Mouse (Mus musculus): Measurements from ENCODE around the gene Tead1. TPM values are rescaled to one million over a fixed set of nuclear protein-coding genes. Genes with fewer than 3 reads are reported as not detected.

Gene Tead1
- 55.9 and 73.4 TPM in 2 replicates for total RNA-seq (2021)
- long read RNA-seq, partial matches to known transcripts, result 1 of 2 reads
- long read RNA-seq, other reads (novel, unspliced or antisense), result 1 of 2 reads

- DNase-seq, result peak; percentile 100
These were observed at the start of gene Tead1 for GRCm38 (mm10) chr7:112679171-112679512. Gene Tead1 (plus strand): TSS chr7:112679318.

DNA sequence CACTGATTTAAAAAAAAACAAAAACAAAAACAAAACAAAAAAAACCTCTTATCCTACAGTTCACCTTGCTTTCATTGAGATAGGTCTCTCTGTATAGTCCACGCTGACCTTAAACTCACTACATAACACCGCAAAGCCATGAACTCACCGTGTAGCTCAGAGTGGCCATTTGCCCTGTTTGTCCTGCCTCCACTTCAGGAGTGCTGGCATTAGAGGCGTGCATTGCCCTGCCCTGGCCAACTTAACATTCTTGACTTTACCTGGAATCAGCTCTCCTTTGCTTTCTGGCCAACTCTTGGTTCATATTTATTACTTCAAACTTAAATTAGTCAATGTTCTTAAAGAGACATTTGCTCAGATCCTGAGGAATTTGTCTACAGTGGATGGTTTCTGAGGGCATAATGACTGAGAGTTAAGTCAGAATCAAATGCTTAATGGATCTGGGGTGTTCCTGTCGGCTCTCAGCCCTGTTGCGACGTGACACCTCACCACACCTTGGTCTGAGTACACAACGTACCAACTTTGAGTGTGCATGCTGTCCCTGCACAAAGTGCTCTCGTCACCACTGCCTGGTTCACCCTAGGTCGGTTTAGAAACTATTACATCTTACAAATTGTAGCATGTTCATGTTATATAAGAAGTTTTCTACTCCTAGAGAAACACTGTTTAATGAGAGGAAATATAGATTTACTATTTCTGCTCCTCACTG, 44.5 kb upstream of the Tead1 start:
- DNase-seq, result no peak

GRCm38 (mm10) chr7:112635936-112636335, 43.2 kb upstream of the Tead1 start:
- no peak for DNase-seq

GRCm38 (mm10) chr7:112643866-112644543, 35.1 kb upstream of the Tead1 start:
- no peak for DNase-seq

GRCm38 (mm10) chr7:112644701-112645100, 34.4 kb upstream of the Tead1 start:
- DNase-seq, result peak; percentile 23

DNA sequence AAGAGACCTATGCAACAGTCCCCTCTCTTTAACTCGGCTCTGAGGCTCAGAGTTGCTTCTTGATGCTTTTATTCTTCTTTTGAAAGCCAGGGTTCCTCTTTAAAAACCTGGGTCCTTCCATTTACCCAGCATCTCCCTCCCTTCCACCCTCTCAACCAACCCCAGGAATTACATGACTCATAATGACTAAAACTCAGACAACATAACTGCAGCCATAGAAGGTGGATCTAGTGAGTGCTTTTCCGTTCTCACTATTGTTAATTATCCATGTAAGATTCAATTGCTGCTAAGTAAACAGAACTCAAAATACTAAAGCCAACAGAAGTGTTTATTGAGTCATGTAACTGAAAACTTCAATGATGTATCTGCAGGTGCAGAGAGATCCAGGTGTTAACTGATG, 33.4 kb upstream of the Tead1 start:
- DNase-seq, result no peak

- no peak for DNase-seq
These were observed 31.7 kb upstream of the Tead1 start for GRCm38 (mm10) chr7:112647417-112647816.

GRCm38 (mm10) chr7:112656141-112656662, 22.9 kb upstream of the Tead1 start:
- peak; percentile 26 for DNase-seq

DNA sequence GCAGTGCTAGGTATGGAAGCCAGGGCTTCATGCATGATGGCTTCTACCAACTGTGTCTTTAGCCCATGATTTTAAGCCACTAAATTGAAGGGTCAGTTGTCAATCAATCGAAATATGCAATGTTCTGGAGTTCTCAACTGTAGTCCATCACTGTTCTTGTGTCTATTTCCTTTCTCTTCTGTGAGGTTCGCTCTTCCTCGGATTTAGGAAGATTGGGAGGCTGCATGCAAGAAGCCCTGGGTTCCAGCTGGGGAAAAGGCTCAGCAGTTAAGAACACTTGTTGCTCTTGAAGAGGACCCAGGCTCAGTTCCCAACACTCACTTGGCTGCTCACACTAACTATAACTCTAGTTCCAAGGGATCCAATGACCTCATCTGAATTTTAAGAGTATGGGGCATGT, 20.2 kb upstream of the Tead1 start:
- DNase-seq, result no peak

DNA sequence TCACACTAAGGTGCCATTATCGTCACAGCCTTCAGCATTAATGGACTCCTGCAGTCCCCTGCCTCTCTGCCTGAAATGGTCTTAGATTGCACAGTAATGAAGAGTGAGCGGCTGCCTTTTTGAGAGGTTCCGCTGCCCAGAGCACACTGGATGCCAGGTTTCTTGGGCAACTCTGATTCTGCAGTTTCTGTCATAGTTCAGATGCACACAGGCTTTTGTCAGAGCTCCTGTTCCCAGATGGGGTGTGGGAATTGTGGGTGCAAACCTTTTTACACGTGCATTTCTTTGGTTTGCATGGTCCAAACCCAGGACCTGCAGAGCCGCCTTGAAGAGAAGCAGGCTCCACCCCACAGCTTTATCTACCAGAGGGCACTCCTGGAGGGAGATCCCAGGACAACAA, 19.3 kb upstream of the Tead1 start:
- DNase-seq, result no peak

GRCm38 (mm10) chr7:112660325-112660724, 18.8 kb upstream of the Tead1 start:
- no peak for DNase-seq

GRCm38 (mm10) chr7:112662398-112663313, 16.5 kb upstream of the Tead1 start:
- DNase-seq, result peak; percentile 51

DNA sequence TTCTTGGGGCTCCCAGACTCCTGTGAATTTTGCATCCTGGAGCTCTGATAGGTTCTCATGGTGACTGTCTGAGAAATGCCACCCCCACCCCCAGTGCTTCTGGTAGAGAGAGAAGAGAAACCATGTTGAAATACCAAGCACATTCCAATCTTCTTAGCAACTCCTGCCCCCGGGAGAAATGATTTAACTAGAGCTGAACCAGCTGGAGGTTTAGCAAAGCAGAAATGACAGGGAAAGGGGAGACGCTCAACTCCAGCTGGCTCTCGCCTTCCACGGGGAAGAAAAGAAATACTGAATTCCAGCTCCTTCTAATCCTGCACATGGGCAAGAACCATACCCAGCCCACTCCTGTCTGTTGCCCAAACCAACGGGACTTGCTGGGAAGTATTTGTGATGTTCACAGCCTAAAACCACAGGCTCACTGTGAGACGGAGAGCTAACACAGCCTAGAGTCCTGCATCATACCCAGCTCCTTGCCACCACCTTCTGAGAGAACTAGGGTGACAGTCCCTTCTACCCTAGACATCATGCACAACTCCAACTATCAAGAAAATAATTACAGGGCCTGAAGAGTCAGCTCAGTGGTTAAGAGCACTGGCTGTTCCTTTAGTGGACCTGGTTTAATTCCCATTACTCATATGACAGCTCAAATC, 15.7 kb upstream of the Tead1 start:
- DNase-seq, result no peak

- DNase-seq, result no peak
These were observed 9.1 kb upstream of the Tead1 start for GRCm38 (mm10) chr7:112669993-112670392.

DNA sequence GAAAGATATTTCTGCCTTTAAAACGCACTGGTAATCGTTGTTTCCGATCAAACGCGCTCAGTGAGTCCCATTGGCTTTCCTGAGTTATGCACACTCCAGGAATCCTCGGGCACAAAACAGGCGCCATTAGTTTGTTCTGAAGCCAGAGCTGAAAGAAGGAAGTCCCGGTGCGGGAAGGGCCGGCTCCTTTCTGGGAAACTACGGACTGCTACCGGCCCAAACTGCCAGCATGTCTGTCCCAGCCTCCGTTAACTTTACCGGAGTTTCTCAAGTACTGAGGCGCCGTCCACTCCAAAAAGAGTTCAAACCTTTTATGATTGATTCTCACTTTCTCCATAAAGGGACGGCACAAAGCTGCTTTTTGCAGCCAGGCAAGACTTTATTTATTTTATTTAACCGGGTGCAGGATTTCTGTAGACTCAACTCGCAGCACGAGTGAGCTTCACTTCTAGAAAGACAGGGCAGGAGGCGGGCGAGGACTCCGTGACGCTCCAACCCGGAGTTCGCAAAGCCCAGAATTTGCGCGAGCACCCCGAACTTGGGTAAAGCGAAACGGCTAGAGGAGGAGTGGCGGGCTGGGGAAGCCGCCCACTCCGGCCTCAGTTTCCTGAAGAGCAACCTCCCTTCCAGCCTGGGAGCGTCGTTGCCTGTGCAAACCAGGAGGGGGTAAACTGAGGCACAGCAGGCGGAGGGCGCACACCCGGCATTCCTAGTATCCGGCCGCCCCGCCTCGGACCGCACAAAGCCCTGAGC, 524 bp upstream of the Tead1 start:
- DNase-seq, result peak; percentile 70

DNA sequence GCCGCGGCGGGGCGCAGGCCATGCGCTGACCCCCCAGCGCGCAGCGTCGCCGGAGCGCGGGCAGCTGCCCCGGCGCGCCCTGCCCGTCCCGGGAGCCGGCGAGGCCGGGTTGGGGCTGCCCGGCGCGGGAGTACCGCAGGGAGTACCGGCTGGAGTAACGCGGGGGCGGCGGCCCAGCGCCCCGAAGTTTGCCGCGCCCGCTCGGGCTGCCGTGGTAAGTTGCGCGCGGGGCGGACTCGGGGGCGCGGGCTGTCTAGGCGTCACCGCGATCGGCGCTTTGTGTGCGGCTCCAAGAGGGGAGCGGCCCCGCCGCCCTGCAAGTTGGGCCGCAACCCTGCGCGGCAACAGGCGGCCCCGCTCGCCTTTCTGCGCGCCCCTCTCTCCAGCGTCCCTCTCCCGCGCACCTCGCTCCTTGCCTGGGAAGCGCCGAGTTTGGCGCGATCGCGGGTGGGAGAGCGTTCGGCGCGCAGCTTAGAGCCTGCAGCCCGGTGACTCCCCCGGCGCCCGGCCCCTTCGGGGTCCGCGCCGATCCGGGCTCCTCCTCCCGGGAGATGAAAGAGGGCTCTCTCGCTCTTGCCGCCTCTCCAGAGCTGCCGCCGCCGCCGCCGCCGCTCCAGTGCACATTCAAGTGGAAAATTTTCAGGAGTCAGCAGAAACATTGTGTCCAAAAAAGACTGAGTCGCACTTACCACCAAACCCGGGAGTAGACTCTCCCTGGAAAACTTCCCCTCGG, 561 bp downstream of the Tead1 start:
- DNase-seq, result peak; percentile 78

- DNase-seq, result peak; percentile 37
These were observed 1.6 kb downstream of the Tead1 start for GRCm38 (mm10) chr7:112680498-112681251.

DNA sequence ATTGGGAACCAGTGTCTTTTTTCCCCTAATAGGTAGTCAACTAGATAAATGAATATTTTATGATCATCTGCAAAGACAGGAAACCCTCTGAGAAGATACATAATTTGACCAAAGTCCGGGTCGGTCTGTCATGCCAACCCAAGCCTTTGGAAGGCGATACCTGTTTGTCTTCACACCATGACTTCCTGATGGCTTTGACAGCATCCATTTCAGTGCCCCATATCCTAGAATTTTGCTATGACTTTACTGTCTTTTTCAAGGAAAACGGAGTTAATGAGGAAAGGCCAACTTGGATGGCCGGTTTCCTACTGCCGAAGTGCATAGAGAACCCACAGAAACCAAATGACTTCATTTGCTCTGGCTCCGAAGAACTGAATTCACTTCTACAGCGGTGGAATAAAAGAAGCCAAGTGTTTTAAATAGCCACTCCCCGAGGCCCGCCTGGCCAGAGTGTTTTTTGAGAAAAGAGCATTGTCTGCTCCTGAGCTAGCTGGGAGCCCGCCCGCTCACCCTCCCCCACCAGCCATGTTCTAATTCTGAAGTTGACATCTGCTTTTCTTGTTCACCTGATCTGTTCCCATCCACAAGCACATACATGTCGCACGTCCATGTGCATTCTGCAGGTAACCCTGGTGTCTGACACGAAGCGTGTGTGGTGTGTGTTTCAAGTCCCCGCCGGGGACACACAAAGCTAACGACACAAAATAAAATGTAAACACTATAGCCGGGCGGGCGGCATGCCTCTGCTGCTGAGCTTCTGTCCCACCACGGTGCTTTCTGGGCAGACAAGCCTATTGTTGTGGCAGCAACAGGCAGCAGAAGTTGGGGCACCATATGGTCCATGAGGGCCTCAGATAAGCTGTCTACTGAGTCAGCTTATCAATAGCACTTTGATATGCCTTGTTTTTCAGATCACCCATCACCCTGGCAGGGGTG, 5.8 kb downstream of the Tead1 start:
- no peak for DNase-seq

- DNase-seq, result no peak
These were observed 6.9 kb downstream of the Tead1 start for GRCm38 (mm10) chr7:112685993-112686392.
